ENCODE assay signal across 7 mouse cellular contexts in genomic region chr9:51101756-51102425, GRCm38 (mm10). TPM values are rescaled to one million over a fixed set of nuclear protein-coding genes. Genes with fewer than 3 reads are reported as not detected.
A peak's percentile ranks its signal among the peaks of the same experiment; 100 is the strongest.
DNase-seq lines count a peak whose midpoint lies in the region; ATAC-seq lines count a peak whose summit lies in the region.

4833427G06Rik (minus strand) TSS chr9:51102078.

- no peak within 1 kb of the TSS for H3K9ac ChIP-seq in forebrain, embryonic 11.5 days (ENCODE audit: low read length)
- no peak within 1 kb of the TSS for H3K9ac ChIP-seq in hindbrain, embryonic 11.5 days (ENCODE audit: low read depth, low read length)

- H3K9me3 ChIP-seq in forebrain, embryonic 11.5 days (ENCODE audit: control insufficient read depth, low read length): no peaks in the 10 kb centered on the region
- no peaks in the 10 kb centered on the region for H3K9me3 ChIP-seq in hindbrain, embryonic 11.5 days (ENCODE audit: control insufficient read depth, low read length)

- H3K27ac ChIP-seq in forebrain, embryonic 11.5 days (ENCODE audit: low read depth, low read length): no peak within 1 kb of the TSS
- H3K27ac ChIP-seq in hindbrain, embryonic 11.5 days (ENCODE audit: low read depth, low read length): no peak within 1 kb of the TSS

- peaks cover 2% of the 10 kb centered on the region; the same call in 1 of the 2 replicates for H3K4me1 ChIP-seq in forebrain, embryonic 11.5 days (replicated peaks; ENCODE audit: control insufficient read depth, insufficient read depth, low read length)
- peaks cover 4% of the 10 kb centered on the region; the same call in 1 of the 2 replicates for H3K4me1 ChIP-seq in hindbrain, embryonic 11.5 days (replicated peaks; ENCODE audit: control insufficient read depth, insufficient read depth, low read length)

- peaks cover 6% of the 10 kb centered on the region; the same call in 1 of the 2 replicates for H3K27me3 ChIP-seq in forebrain, embryonic 11.5 days (ENCODE audit: control insufficient read depth, insufficient read depth, low read length)
- 0 out of 2 replicates have a peak, but pooled peaks cover 2% of the 10 kb centered on the region for H3K27me3 ChIP-seq in hindbrain, embryonic 11.5 days (ENCODE audit: control insufficient read depth, insufficient read depth, low read length)

- peak; percentile 85 for ATAC-seq in forebrain, embryonic 11.5 days (replicated peaks; ENCODE audit: low FRiP score)
- ATAC-seq in hindbrain, embryonic 11.5 days (ENCODE audit: low FRiP score): peak; percentile 77; the same call in 1 of the 2 replicates

- no peaks in the 10 kb centered on the region for H3K36me3 ChIP-seq in forebrain, embryonic 11.5 days (ENCODE audit: control insufficient read depth, insufficient read depth, low read length)
- no peaks in the 10 kb centered on the region for H3K36me3 ChIP-seq in hindbrain, embryonic 11.5 days (ENCODE audit: control insufficient read depth, insufficient read depth, low read length)

- peak within 1 kb of the TSS; percentile 45; the same call in 1 of the 2 replicates for H3K4me2 ChIP-seq in forebrain, embryonic 11.5 days (ENCODE audit: low read depth, low read length, severe bottlenecking)
- peak within 1 kb of the TSS; percentile 100 for H3K4me2 ChIP-seq in hindbrain, embryonic 11.5 days (replicated peaks; ENCODE audit: low read depth, low read length)

- 8% methylated on average over 27 of the region's 27 CpGs for WGBS in forebrain, embryonic 11.5 days
- WGBS in hindbrain, embryonic 11.5 days: 11% methylated on average over 27 of the region's 27 CpGs

- peak; percentile 78 for DNase-seq in R1 (ENCODE audit: low read depth, low spot score)
- DNase-seq in brain, adult 2 months (ENCODE audit: low read depth, low spot score): peak; percentile 68
- peak; percentile 80 for DNase-seq in forebrain, embryonic 11.5 days (ENCODE audit: low spot score)
- peak; percentile 85 for DNase-seq in hindbrain, embryonic 11.5 days (ENCODE audit: low spot score)
- peak; percentile 18 to 21 for DNase-seq in layer of hippocampus, postnatal 36 days
- DNase-seq in lung, postnatal 36 days: peak; percentile 42
- DNase-seq in right cerebral cortex, postnatal 14 days: peak; percentile 60

- peak within 1 kb of the TSS; percentile 46 for H3K4me3 ChIP-seq in forebrain, embryonic 11.5 days (ENCODE audit: low read depth, low read length)
- peak within 1 kb of the TSS; percentile 60 for H3K4me3 ChIP-seq in hindbrain, embryonic 11.5 days (ENCODE audit: low read depth, low read length)

RNA-seq across cellular contexts. Expression of gene 4833427G06Rik, which starts in this region (rescaled TPM):
- not detected in 2 replicates for polyA plus RNA-seq in forebrain, embryonic 11.5 days (2014; fragmentation: Nextera tagmentation; extraction: Ambion mirVana)
- polyA plus RNA-seq in hindbrain, embryonic 11.5 days (2014; fragmentation: Nextera tagmentation; extraction: Ambion mirVana): 0.88 and 1.5 TPM in 2 replicates
- not detected for total RNA-seq in layer of hippocampus, postnatal 36 days (2021)

Comparison
In these comparisons a context has a peak if more than half of its experiments do, and no peak if none do; other contexts are left out.
1. Peak in DNase-seq, ATAC-seq, H3K4me3 ChIP-seq and H3K4me2 ChIP-seq in forebrain, embryonic 11.5 days; RNA of the gene not detected or under 1 TPM.
2. Peak in DNase-seq in layer of hippocampus, postnatal 36 days; RNA of the gene not detected or under 1 TPM.
3. DNase-seq: peak in every context shown above with its lines; median percentile 85 in hindbrain, embryonic 11.5 days; 80 in forebrain, embryonic 11.5 days; 78 in R1; 68 in brain, adult 2 months; 60 in right cerebral cortex, postnatal 14 days; 42 in lung, postnatal 36 days; 20 in layer of hippocampus, postnatal 36 days.